Mouse (Mus musculus) CD4-positive, CD25-positive, alpha-beta regulatory T cell (primary cell): Measurements from ENCODE around the gene Gm21885. TPM values are rescaled to one million over a fixed set of nuclear protein-coding genes. Genes with fewer than 3 reads are reported as not detected.

Experiments used
- polyA plus RNA-seq: library from polyadenylated mRNA; unstranded; fragments of 100-300 nt; shearing (Covaris generic); gene quantifications from one replicate; pipeline ENCODE4 v1.2.1, GENCODE M21; 2017

Gm21885 gene
- polyA plus RNA-seq, result 0.97 TPM

GRCm38 (mm10) chr11:94281199-94282181 lies at the start of gene Gm21885:
Gm21885 (plus strand) TSS chr11:94281873.

GRCm38 (mm10) chr11:94245955-94246788 lies 35.5 kb upstream of the Gm21885 start, which contains the start of gene Wfikkn2:
Wfikkn2 (minus strand) TSS chr11:94246005.

DNA sequence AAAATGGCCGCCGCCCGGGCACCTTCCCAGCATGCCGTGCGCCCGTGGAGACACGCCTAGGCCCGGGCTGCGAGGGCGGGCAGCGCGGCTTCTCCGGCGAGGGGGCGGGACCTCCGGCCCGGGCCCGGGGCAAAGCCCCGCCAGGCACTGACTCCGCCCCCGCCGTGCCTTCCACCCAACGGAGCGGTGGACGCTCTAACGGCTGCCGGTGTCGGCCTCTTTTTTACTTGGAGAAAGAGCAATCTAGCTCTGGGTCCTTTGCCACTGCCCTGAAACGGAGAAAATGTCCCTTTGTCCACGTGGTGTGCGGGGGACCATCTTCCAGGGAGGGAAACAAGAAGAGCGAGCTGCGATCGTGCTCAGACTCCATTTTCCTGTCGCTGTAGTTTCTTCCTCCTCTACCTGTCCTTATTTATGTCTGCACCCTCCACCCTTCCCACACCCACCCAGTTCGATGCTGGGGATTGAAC lies 40.3 kb downstream of the Gm21885 start, which contains the start of gene Luc7l3:
Gene Luc7l3 (minus strand): TSS at position 58 of the 470 bp plus-strand sequence.

GRCm38 (mm10) chr11:94327693-94328643 lies 46.3 kb downstream of the Gm21885 start, which contains the start of gene Ankrd40:
Ankrd40 (plus strand) TSS chr11:94328001.

Other genes starting within 250 kb of the Gm21885 start
- 44.4 TPM for gene Tob1, start 70.4 kb upstream of the Gm21885 start, polyA plus RNA-seq
- 0.17 TPM for gene Wfikkn2, start 35.9 kb upstream of the Gm21885 start, polyA plus RNA-seq
- gene Luc7l3, start 40.1 kb downstream of the Gm21885 start, polyA plus RNA-seq, result 90.1 TPM
- gene Ankrd40, start 46.1 kb downstream of the Gm21885 start, polyA plus RNA-seq, result 47.6 TPM
- gene Abcc3, start 111.1 kb downstream of the Gm21885 start, polyA plus RNA-seq, result 2.6 TPM
- gene Cacna1g, start 192.3 kb downstream of the Gm21885 start, polyA plus RNA-seq, result not detected
- gene Spata20, start 204.3 kb downstream of the Gm21885 start, polyA plus RNA-seq, result not detected
- not detected for gene Epn3, start 218.1 kb downstream of the Gm21885 start, polyA plus RNA-seq
- gene Mycbpap, start 239.9 kb downstream of the Gm21885 start, polyA plus RNA-seq, result not detected